8 mouse cellular contexts compared by ENCODE assay signal in the genomic region with DNA sequence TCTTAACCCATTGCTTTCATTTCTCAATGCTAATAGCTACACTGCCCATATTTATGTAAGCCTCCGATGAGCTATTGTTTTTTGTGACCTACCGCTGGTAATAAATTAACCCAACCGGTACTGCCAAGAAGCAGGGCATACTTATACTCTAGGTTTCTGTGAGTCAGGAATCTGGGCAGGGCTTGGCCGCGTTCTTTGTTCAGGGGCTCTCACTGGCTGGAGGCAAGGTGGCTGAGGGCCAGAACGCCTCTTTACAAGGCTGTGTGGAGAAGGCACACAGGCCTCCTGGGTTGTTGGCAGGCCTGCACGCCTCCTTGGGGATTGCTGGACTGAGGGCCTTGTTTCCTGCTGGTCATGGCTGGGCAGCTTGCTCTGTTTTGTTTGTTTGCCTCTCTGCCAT. TPM values are rescaled to one million over a fixed set of nuclear protein-coding genes. Genes with fewer than 3 reads are reported as not detected.
DNase-seq lines count a peak whose midpoint lies in the region; ATAC-seq lines count a peak whose summit lies in the region.

No protein-coding gene starts in this region.

- H3K4me3 ChIP-seq in forebrain, embryonic 14.5 days (ENCODE audit: low read depth, low read length) = no peak overlapping the region
- H3K4me3 ChIP-seq in kidney, embryonic 16.5 days (ENCODE audit: low read length) = no peak overlapping the region

- WGBS in forebrain, embryonic 14.5 days = 38% methylated on average over 7 of the region's 7 CpGs
- WGBS in kidney, embryonic 16.5 days = 36% methylated on average over 7 of the region's 7 CpGs

- H3K27ac ChIP-seq in forebrain, embryonic 14.5 days (ENCODE audit: low read depth, low read length) = peak overlapping the region; percentile 30; the same call in 1 of the 2 replicates
- peak overlapping the region; percentile 89 for H3K27ac ChIP-seq in kidney, embryonic 16.5 days (ENCODE audit: low read length)

- H3K27me3 ChIP-seq in forebrain, embryonic 14.5 days (replicated peaks; ENCODE audit: control insufficient read depth, insufficient read depth, low read length) = no peaks in the 10 kb centered on the region
- H3K27me3 ChIP-seq in kidney, embryonic 16.5 days (ENCODE audit: insufficient read depth, low read length) = no peaks in the 10 kb centered on the region

- peak; percentile 24 for DNase-seq in gastrocnemius, postnatal 10 days
- no peak for DNase-seq in gastrocnemius, adult 8-10 months (ENCODE audit: low spot score in 2 of 2)
- DNase-seq in adrenal gland, adult 18-20 months (ENCODE audit: low spot score in 2 of 2) = peak; percentile 40 to 45
- DNase-seq in forebrain, embryonic 14.5 days (ENCODE audit: low spot score) = peak; percentile 81
- peak; percentile 94 for DNase-seq in lung, postnatal 36 days
- no peak for DNase-seq in spleen, postnatal 10 days (ENCODE audit: low spot score in 2 of 2)

- no peak overlapping the region for H3K4me2 ChIP-seq in forebrain, embryonic 14.5 days (ENCODE audit: low read length)
- no peak overlapping the region for H3K4me2 ChIP-seq in kidney, embryonic 16.5 days (replicated peaks; ENCODE audit: low read depth, low read length)

- no peaks in the 10 kb centered on the region for H3K9me3 ChIP-seq in forebrain, embryonic 14.5 days (replicated peaks; ENCODE audit: control insufficient read depth, low read length)
- H3K9me3 ChIP-seq in kidney, embryonic 16.5 days (ENCODE audit: low read length) = no peaks in the 10 kb centered on the region

- H3K9ac ChIP-seq in forebrain, embryonic 14.5 days (ENCODE audit: low read length) = no peak overlapping the region
- no peak overlapping the region for H3K9ac ChIP-seq in kidney, embryonic 16.5 days (replicated peaks; ENCODE audit: low read length)

- H3K36me3 ChIP-seq in forebrain, embryonic 14.5 days (ENCODE audit: control insufficient read depth, insufficient read depth, low read length) = no peaks in the 10 kb centered on the region
- no peaks in the 10 kb centered on the region for H3K36me3 ChIP-seq in kidney, embryonic 16.5 days (ENCODE audit: insufficient read depth, low read length)

- peaks cover 12% of the 10 kb centered on the region for H3K4me1 ChIP-seq in forebrain, embryonic 14.5 days (ENCODE audit: control insufficient read depth, insufficient read depth, low read length)
- H3K4me1 ChIP-seq in kidney, embryonic 16.5 days (ENCODE audit: insufficient read depth, low read length) = peaks cover 19% of the 10 kb centered on the region

- peak; percentile 88 for ATAC-seq in forebrain, embryonic 14.5 days
- peak; percentile 91 for ATAC-seq in kidney, embryonic 16.5 days (ENCODE audit: low FRiP score, low TSS enrichment)
- ATAC-seq in CD4-positive, CD25-positive, alpha-beta regulatory T cell, adult 4 months = no peak

RNA-seq across cellular contexts. Expression of a gene that starts 1.1 kb away (rescaled TPM):
- 1 to 10 TPM in 1 of 2 experiments, under 1 TPM in 1; 0.82 to 1.3 TPM for total RNA-seq in gastrocnemius, postnatal 10 days (2021)
- total RNA-seq in gastrocnemius, adult 8-10 months (2022) = under 1 TPM in 3 of 4 experiments, not detected in 1; 0.13 to 0.19 (median 0.16) TPM
- under 1 TPM; 0.56 to 0.80 TPM for total RNA-seq in adrenal gland, adult 18-20 months (2021)
- polyA plus RNA-seq in forebrain, embryonic 14.5 days (2014; fragmentation: Nextera tagmentation; extraction: Ambion mirVana) = 8.0 and 13.8 TPM in 2 replicates
- polyA plus RNA-seq in kidney, embryonic 16.5 days (2015; fragmentation: Nextera tagmentation; extraction: Ambion mirVana) = 2.0 and 2.7 TPM in 2 replicates
- polyA plus RNA-seq in CD4-positive, CD25-positive, alpha-beta regulatory T cell, adult 4 months (2017; shearing (Covaris generic)) = not detected

RNA-seq across cellular contexts. Expression of a gene that starts 45.3 kb away (rescaled TPM):
- 10 to 100 TPM in 1 of 2 experiments, 1 to 10 TPM in 1; 7.1 to 14.8 TPM for total RNA-seq in gastrocnemius, postnatal 10 days (2021)
- 1 to 10 TPM; 1.8 to 3.9 (median 2.6) TPM for total RNA-seq in gastrocnemius, adult 8-10 months (2022)
- total RNA-seq in adrenal gland, adult 18-20 months (2021) = 10 to 100 TPM; 15.8 to 29.3 TPM
- polyA plus RNA-seq in forebrain, embryonic 14.5 days (2014; fragmentation: Nextera tagmentation; extraction: Ambion mirVana) = 3.3 and 5.3 TPM in 2 replicates
- polyA plus RNA-seq in kidney, embryonic 16.5 days (2015; fragmentation: Nextera tagmentation; extraction: Ambion mirVana) = 8.6 and 9.1 TPM in 2 replicates
- 100 to 1,000 TPM; 145 to 167 TPM for polyA plus RNA-seq in CD4-positive, CD25-positive, alpha-beta regulatory T cell, adult 4 months (2017; shearing (Covaris generic))

Comparison
In these comparisons a context has a peak if more than half of its experiments do, and no peak if none do; other contexts are left out.
1. DNase-seq: peak in gastrocnemius, postnatal 10 days (single experiment), adrenal gland, adult 18-20 months (2 of 2), forebrain, embryonic 14.5 days (single experiment) and lung, postnatal 36 days (single experiment); none in gastrocnemius, adult 8-10 months (0 of 2) and spleen, postnatal 10 days (0 of 2).